Mouse (Mus musculus) lung, embryonic 16.5 days (tissue): ENCODE measurements around the gene Nrip1. TPM values are rescaled to one million over a fixed set of nuclear protein-coding genes. Genes with fewer than 3 reads are reported as not detected.

ENCODE experiments used
- ATAC-seq: fragments of 200-750 bp; cut with Nextera tagmentation; 2 replicates; pipeline ENCODE4 v1.8.0; 2017; ENCODE audit warnings: low read depth, mild to moderate bottlenecking, moderate library complexity
- H3K27ac ChIP-seq: fragments of 300-500 bp; sonication (generic); 2 replicates; pipeline ENCODE4 v1.5.1; 2014; ENCODE audit warnings: mild to moderate bottlenecking, control low read depth, low read length
- H3K27me3 ChIP-seq: fragments of 300-500 bp; sonication (generic); 2 replicates; pipeline ENCODE4 v1.6.1; 2014; ENCODE audit warnings: low read depth, low read length, mixed read lengths; ENCODE audit not compliant: control insufficient read depth, insufficient read depth
- H3K36me3 ChIP-seq: fragments of 300-500 bp; sonication (generic); 2 replicates; pipeline ENCODE4 v1.6.1; 2014; ENCODE audit warnings: low read length; ENCODE audit not compliant: control insufficient read depth, insufficient read depth
- H3K4me1 ChIP-seq: fragments of 300-500 bp; sonication (generic); replicated peaks from 2 replicates; pipeline ENCODE4 v1.6.1; 2014; ENCODE audit warnings: low read length, mixed read lengths; ENCODE audit not compliant: control insufficient read depth, insufficient read depth
- H3K4me2 ChIP-seq: fragments of 300-500 bp; sonication (generic); 2 replicates; pipeline ENCODE4 v1.6.1; 2014; ENCODE audit warnings: low read depth, low read length, control low read depth
- H3K4me3 ChIP-seq: fragments of 300-500 bp; sonication (generic); 2 replicates; pipeline ENCODE4 v1.5.1; 2014; ENCODE audit warnings: mild to moderate bottlenecking, low read length, control low read depth
- H3K9ac ChIP-seq: fragments of 300-500 bp; sonication (generic); 2 replicates; pipeline ENCODE4 v1.6.1; 2014; ENCODE audit warnings: low read length, control low read depth
- H3K9me3 ChIP-seq: fragments of 300-500 bp; sonication (generic); 2 replicates; pipeline ENCODE4 v1.6.1; 2016; ENCODE audit warnings: low read length; ENCODE audit not compliant: control insufficient read depth
- WGBS: fragments of 180-500 bp; shearing (Covaris S2); extraction: QIAGEN DNeasy Blood & Tissue Kit; methylation state at CpG from one replicate; pipeline ENCODE4 v1.1.7; 2014; 5-methylcytosine and 5-hydroxymethylcytosine counted together
- polyA plus RNA-seq: library from polyadenylated mRNA; unstranded; fragments of >200 nt; fragmentation: Nextera tagmentation; extraction: Ambion mirVana; gene quantifications from 2 replicates; pipeline ENCODE4 v1.2.1, GENCODE M21; 2015

Nrip1 gene
- polyA plus RNA-seq, 1 experiment from 2014 or later = 45.4 TPM

DNA sequence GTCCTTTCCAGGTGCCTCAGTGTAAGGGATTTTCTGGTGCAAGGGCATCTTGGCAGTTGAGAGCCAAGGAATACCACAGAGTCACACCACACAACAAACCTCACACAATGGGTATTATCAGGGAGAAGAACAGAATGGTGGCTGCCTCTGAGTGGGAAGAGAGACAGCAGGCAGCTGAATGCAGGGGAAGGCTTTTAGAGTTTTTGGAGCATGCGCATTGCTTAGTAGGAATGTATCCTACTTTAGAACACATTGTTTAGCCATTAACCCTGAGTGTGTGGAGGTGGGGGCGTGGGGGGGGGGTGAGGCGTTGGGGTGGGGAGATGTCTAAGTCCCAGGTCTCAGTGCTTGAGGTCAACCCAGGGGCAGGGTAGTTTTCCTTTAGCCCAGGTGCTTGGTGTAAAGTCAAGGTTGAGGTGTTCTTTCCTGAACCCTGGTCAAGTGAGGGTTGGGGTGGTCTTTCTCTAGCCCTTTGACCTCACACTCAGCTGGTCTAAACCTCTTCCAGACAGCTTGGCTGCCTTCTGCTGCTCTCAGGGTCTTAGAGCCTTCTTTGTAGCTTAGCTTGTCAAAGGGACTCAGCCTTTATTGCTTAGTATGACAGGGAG is 28.8 kb downstream of the Nrip1 start:
- Histone ChIP-seq H3K9ac (no peak overlapping the region), H3K4me3 (no peak overlapping the region), H3K27ac (no peak overlapping the region), H3K36me3 (peaks cover 17% of the 10 kb centered on the region), H3K4me2 (no peak overlapping the region), H3K4me1 (peaks cover 2% of the 10 kb centered on the region; the same call in 1 of the 2 replicates), H3K27me3 (no peaks in the 10 kb centered on the region), H3K9me3 (peaks cover 4% of the 10 kb centered on the region; the same call in 1 of the 2 replicates)
- WGBS = 77% methylated on average over 3 of the region's 3 CpGs
- ATAC-seq = no peak

DNA sequence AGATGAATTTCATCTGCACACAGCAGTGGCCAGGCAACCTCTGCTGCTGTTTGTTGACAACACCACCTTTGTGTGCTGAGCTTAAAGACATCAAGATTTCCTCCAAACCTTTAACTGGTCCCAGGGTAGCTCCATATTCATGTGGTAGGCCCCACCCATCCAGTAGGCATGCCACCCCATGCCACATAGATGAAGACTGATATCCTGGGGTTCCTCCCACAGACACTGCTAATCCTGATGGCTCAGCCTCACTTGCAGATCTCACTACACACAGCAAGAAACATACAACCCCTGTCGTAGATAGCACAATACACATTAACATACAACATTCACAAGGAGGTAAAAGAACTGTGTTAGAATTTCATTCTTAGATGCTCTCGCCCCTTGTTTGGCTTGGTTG is 29.6 kb downstream of the Nrip1 start:
- Histone ChIP-seq H3K4me1 (peaks cover 2% of the 10 kb centered on the region; the same call in 1 of the 2 replicates), H3K9me3 (peaks cover 4% of the 10 kb centered on the region; the same call in 1 of the 2 replicates), H3K36me3 (peaks cover 13% of the 10 kb centered on the region), H3K4me3 (no peak overlapping the region), H3K4me2 (no peak overlapping the region), H3K27ac (no peak overlapping the region), H3K27me3 (no peaks in the 10 kb centered on the region), H3K9ac (no peak overlapping the region)
- ATAC-seq = no peak
- WGBS = 91% methylated on average over 2 of the region's 2 CpGs

DNA sequence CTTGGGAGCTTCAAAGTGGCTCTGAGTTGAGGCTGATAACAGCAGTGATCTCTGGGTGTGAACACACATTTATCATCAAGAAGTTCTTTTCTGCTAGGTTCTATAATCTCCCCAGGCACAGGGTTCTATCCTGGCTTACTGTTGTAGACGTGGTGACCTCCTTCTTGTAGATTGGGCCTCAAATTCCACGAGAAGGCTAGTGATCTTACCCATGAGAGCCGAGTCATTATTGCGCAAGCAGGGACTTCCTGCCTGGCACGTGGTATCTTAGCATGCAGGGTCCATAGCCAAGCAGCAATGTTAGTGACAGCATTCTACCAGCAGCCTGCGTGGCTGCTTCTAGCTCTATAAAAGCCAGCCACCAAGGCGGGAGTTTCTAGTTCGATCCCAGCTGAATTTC is 32.0 kb downstream of the Nrip1 start:
- Histone ChIP-seq H3K9me3 (peaks cover 4% of the 10 kb centered on the region; the same call in 1 of the 2 replicates), H3K4me1 (peaks cover 2% of the 10 kb centered on the region; the same call in 1 of the 2 replicates), H3K4me2 (no peak overlapping the region), H3K4me3 (no peak overlapping the region), H3K27ac (no peak overlapping the region), H3K9ac (no peak overlapping the region), H3K36me3 (peaks cover 10% of the 10 kb centered on the region), H3K27me3 (no peaks in the 10 kb centered on the region)
- WGBS = 54% methylated on average over 8 of the region's 8 CpGs
- peak; percentile 62; the same call in 1 of the 2 replicates for ATAC-seq

DNA sequence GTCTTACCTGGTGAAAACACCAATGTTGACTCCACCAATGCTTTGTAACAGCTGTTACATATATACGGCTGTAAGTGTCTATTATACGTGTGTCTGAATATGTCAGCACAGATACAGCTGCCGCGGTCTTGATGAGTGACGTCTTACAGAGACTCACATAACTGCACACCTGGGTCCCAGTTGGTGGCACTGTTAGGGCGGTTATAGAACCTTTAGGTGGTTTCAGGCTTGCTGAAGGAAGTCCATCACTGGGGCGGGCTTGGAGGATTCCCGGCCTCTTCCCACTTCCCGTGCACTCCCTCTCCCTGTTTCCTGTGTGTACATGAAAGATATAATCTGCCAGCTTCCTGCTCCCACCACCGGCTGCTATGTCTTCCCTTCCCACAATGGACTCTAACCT is 34.4 kb downstream of the Nrip1 start:
- Histone ChIP-seq H3K9me3 (peaks cover 4% of the 10 kb centered on the region; the same call in 1 of the 2 replicates), H3K27me3 (no peaks in the 10 kb centered on the region), H3K4me2 (no peak overlapping the region), H3K4me1 (peaks cover 2% of the 10 kb centered on the region; the same call in 1 of the 2 replicates), H3K36me3 (peaks cover 6% of the 10 kb centered on the region), H3K4me3 (no peak overlapping the region), H3K27ac (no peak overlapping the region), H3K9ac (no peak overlapping the region)
- no peak for ATAC-seq
- 72% methylated on average over 10 of the region's 10 CpGs for WGBS

DNA sequence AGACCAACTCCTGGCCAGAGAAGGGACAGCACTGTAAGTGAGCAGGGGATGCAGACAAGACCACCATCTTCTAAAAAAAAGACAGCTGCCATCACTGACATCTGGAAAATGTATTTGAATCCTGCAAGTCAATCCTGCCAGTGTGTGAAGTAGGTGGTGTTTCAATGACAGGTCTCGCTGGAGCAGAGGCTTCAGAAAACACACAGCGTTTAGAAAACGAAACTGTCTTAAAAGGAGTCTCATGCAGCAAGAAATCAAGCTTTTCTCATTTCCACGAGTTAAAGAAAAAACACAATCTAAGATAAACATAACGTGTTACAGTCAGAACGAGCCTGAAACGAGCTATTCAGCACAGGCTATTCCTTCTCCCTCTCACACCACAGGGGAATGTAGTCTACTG is 36.3 kb downstream of the Nrip1 start:
- H3K4me3 ChIP-seq = no peak overlapping the region
- H3K27ac ChIP-seq = no peak overlapping the region
- H3K4me2 ChIP-seq = no peak overlapping the region
- no peaks in the 10 kb centered on the region for H3K27me3 ChIP-seq
- 74% methylated on average over 7 of the region's 7 CpGs for WGBS
- no peak for ATAC-seq
- H3K4me1 ChIP-seq = peaks cover 2% of the 10 kb centered on the region; the same call in 1 of the 2 replicates
- no peaks in the 10 kb centered on the region for H3K9me3 ChIP-seq
- no peaks in the 10 kb centered on the region for H3K36me3 ChIP-seq
- no peak overlapping the region for H3K9ac ChIP-seq

DNA sequence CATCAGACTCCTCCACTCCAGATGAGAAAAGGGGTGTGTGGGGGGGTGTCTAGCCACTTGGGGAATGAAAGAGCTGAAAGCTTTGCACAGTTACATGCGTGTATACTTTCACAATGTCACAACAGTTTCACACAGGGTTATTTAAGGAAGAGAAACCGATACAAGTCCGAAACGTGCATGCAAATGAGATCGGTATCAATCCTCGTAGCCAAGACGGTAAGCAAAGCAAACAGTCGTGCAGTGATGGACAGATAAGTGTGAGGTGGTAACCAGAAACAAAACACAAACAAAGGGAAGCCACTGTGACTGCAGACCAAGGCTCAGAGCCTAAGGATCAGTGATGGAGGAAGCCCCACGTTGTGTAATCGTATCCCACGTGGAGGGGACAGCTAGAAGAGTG is 36.7 kb downstream of the Nrip1 start:
- Histone ChIP-seq H3K4me1 (peaks cover under 1% of the 10 kb centered on the region; the same call in 1 of the 2 replicates), H3K9ac (no peak overlapping the region), H3K4me3 (no peak overlapping the region), H3K27ac (no peak overlapping the region), H3K36me3 (no peaks in the 10 kb centered on the region), H3K27me3 (no peaks in the 10 kb centered on the region), H3K9me3 (no peaks in the 10 kb centered on the region), H3K4me2 (no peak overlapping the region)
- no peak for ATAC-seq
- WGBS = 80% methylated on average over 11 of the region's 11 CpGs

DNA sequence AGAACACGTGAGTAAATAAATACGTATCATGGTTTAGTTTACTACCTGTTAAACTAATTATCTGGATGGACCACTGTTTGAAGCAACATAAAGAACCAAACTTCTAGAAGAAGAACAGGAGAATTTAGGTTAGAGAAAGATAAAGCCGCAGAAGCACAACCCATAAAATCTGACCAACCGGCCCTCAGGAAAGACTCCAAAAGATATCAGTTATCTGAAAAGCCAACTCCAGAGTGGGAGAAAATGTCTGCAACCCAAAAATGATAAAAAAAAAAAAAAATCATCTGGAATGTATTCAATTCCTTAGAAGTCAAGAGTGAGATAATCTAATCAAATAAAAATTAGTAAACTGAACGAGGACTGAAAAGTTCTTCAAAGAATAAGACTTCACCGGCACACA is 37.7 kb downstream of the Nrip1 start:
- 72% methylated on average over 6 of the region's 6 CpGs for WGBS
- no peaks in the 10 kb centered on the region for H3K27me3 ChIP-seq
- H3K4me2 ChIP-seq = no peak overlapping the region

DNA sequence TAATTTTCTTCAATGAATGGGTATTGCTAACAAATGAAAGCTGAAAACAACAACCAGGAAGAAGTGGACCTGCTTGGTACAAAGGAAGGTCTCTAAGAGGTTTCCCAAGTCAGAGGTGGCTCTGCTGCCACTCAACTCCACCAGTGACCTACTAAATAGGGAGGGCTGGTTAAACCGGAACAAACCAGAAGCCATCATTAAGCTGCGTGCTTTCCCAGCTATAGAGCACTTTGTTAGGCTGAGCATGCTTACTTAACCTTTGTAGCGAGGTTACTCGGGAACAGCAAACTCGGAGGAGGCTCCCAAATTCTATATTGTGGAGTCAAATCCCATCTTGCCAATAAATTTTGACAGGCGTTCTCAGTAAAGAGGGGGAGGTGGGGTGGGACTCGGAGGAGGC is 41.5 kb downstream of the Nrip1 start:
- no peak overlapping the region for H3K9ac ChIP-seq
- no peak overlapping the region for H3K4me2 ChIP-seq
- no peak overlapping the region for H3K27ac ChIP-seq
- H3K36me3 ChIP-seq = no peaks in the 10 kb centered on the region
- H3K9me3 ChIP-seq = no peaks in the 10 kb centered on the region
- no peaks in the 10 kb centered on the region for H3K27me3 ChIP-seq
- 36% methylated on average over 7 of the region's 7 CpGs for WGBS
- H3K4me3 ChIP-seq = no peak overlapping the region
- H3K4me1 ChIP-seq = no peaks in the 10 kb centered on the region; the same call in 1 of the 2 replicates
- no peak for ATAC-seq

More for the DNA sequence above, 37.7 kb downstream of the Nrip1 start:
- H3K4me3 ChIP-seq = no peak overlapping the region
- no peak overlapping the region for H3K9ac ChIP-seq
- H3K27ac ChIP-seq = no peak overlapping the region
- no peaks in the 10 kb centered on the region for H3K36me3 ChIP-seq
- H3K4me1 ChIP-seq = no peaks in the 10 kb centered on the region; the same call in 1 of the 2 replicates
- no peaks in the 10 kb centered on the region for H3K9me3 ChIP-seq
- ATAC-seq = no peak

DNA sequence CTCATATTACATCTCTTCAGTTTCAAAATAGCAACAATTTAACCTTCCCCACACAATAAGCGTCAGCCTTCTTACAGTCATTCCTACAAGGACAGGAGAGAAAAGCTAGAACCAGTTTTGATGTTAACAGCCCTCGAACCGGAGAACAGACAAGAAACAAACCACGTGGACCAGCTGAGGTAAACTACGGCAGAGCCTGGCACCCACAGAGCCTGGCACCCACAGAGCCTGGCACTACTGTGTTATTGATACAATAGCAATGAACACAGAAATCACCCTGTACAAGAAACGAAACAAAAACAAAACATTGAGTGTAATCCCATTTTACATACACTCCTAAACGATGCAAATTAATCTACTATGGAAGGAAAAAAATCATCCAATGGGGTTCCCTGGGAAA is 42.4 kb downstream of the Nrip1 start:
- Histone ChIP-seq H3K4me2 (no peak overlapping the region), H3K9ac (no peak overlapping the region), H3K36me3 (no peaks in the 10 kb centered on the region), H3K9me3 (no peaks in the 10 kb centered on the region), H3K27ac (no peak overlapping the region), H3K4me1 (no peaks in the 10 kb centered on the region; the same call in 1 of the 2 replicates), H3K27me3 (no peaks in the 10 kb centered on the region), H3K4me3 (no peak overlapping the region)
- 81% methylated on average over 7 of the region's 7 CpGs for WGBS
- no peak for ATAC-seq
